Mouse (Mus musculus): ENCODE measurements around the gene Hectd1. TPM values are rescaled to one million over a fixed set of nuclear protein-coding genes. Genes with fewer than 3 reads are reported as not detected.
A peak's percentile ranks its signal among the peaks of the same experiment; 100 is the strongest.

Gene Hectd1
- polyA plus RNA-seq, 2 experiments, result 35.8 to 44.0 TPM

DNA sequence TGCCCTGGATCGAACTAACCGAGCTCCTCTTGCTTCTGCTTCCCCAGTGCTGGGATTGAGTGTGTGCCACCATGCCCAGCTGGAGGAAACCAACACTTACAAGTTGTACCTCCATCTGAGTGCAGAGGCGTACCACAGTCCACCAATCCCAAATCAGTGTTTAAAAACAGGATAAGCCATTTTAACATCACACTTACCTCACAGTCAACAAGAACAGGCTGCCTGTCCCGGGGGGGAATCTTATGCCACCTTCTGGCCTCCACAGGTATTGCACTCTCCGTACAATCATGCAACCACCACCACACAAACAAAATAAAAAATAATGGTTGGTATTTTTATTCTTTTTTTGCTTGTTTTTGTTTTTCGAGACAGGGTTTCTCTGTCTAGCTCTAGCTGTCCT is 87.6 kb downstream of the Hectd1 start:
- Histone ChIP-seq H3K36me3 (ENCODE audit: control insufficient read depth, insufficient read depth, low read length) (peaks cover 43% of the 10 kb centered on the region), H3K9ac (ENCODE audit: low read depth, low read length, severe bottlenecking) (no peak overlapping the region), H3K4me3 (replicated peaks; ENCODE audit: low read length) (no peak overlapping the region), H3K9me3 (ENCODE audit: control insufficient read depth, low read length) (no peaks in the 10 kb centered on the region), H3K4me1 (ENCODE audit: control insufficient read depth, insufficient read depth, low read length) (no peaks in the 10 kb centered on the region), H3K27ac (replicated peaks; ENCODE audit: low read depth, low read length) (no peak overlapping the region), H3K27me3 (ENCODE audit: control insufficient read depth, insufficient read depth, low read length) (no peaks in the 10 kb centered on the region), H3K4me2 (replicated peaks; ENCODE audit: low read depth, low read length, severe bottlenecking) (no peak overlapping the region)
- ATAC-seq (ENCODE audit: low FRiP score, low read depth) (no peak), DNase-seq (ENCODE audit: low spot score) (no peak)
- WGBS, result 81% methylated on average over 6 of the region's 6 CpGs
- TF ChIP-seq POLR2A (IDR thresholded peaks at IDR 0.05; ENCODE audit: borderline replicate concordance, extremely low read depth, insufficient read depth, insufficient read length), result no peak

DNA sequence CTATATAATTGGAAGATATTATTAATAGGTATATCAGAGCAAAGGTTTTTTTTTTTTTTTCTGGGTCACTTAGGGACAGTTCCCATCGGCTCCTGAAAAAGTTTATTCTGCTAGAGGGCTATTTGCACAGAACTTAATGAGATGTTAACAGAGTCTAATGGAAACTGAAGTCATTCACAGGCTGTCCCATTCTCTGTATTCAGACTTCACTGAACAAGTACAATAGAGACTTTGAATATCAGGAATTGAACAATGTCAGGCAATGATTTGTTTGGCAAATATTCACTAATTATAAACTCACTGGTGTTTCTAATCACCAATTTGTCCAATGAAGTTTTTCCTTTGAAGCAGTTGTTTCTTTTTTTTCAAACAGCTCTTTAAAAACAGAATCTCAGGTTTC is 92.5 kb downstream of the Hectd1 start:
- no peaks in the 10 kb centered on the region for H3K27me3 ChIP-seq (ENCODE audit: control insufficient read depth, insufficient read depth, low read length)
- ATAC-seq (ENCODE audit: low FRiP score, low read depth) (no peak), DNase-seq (ENCODE audit: low spot score) (no peak)
- H3K36me3 ChIP-seq (ENCODE audit: control insufficient read depth, insufficient read depth, low read length), result peaks cover 4% of the 10 kb centered on the region; the same call in 1 of the 2 replicates
- H3K4me3 ChIP-seq (replicated peaks; ENCODE audit: low read length), result no peak overlapping the region
- no peak overlapping the region for H3K9ac ChIP-seq (ENCODE audit: low read depth, low read length, severe bottlenecking)
- H3K27ac ChIP-seq (replicated peaks; ENCODE audit: low read depth, low read length), result no peak overlapping the region
- no peaks in the 10 kb centered on the region for H3K9me3 ChIP-seq (ENCODE audit: control insufficient read depth, low read length)
- H3K4me1 ChIP-seq (ENCODE audit: control insufficient read depth, insufficient read depth, low read length), result peaks cover 6% of the 10 kb centered on the region
- 74% methylated on average over 1 of the region's 1 CpGs for WGBS
- TF ChIP-seq POLR2A (IDR thresholded peaks at IDR 0.05; ENCODE audit: borderline replicate concordance, extremely low read depth, insufficient read depth, insufficient read length), result no peak
- H3K4me2 ChIP-seq (replicated peaks; ENCODE audit: low read depth, low read length, severe bottlenecking), result no peak overlapping the region

DNA sequence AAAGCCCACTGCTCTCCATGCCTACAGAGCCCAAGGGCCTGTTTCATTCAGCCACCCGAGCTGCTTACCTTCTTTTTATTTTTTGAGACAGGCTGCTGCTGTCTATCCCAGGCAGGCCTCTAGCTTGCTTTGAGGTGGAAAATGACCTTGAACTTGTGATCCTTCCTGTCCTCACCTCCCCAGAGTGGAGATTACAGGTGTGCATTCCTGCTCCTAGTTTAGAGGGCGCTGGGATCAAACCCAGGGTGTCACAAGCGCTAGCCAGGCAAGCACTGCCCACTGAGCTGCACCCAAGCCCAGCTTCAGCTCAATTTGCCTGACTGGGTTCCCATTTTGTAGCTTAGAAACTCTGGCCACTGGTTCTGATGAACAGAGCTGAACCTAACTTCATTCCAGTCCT is 93.0 kb downstream of the Hectd1 start:
- H3K27ac ChIP-seq (replicated peaks; ENCODE audit: low read depth, low read length), result no peak overlapping the region; the same call in 1 of the 2 replicates
- H3K27me3 ChIP-seq (ENCODE audit: control insufficient read depth, insufficient read depth, low read length), result no peaks in the 10 kb centered on the region
- DNase-seq (ENCODE audit: low spot score) (no peak), ATAC-seq (ENCODE audit: low FRiP score, low read depth) (no peak)
- H3K36me3 ChIP-seq (ENCODE audit: control insufficient read depth, insufficient read depth, low read length), result no peaks in the 10 kb centered on the region
- no peak overlapping the region; the same call in 1 of the 2 replicates for H3K9ac ChIP-seq (ENCODE audit: low read depth, low read length, severe bottlenecking)
- no peak for TF ChIP-seq POLR2A (IDR thresholded peaks at IDR 0.05; ENCODE audit: borderline replicate concordance, extremely low read depth, insufficient read depth, insufficient read length)
- H3K4me3 ChIP-seq (replicated peaks; ENCODE audit: low read length), result no peak overlapping the region
- peaks cover 6% of the 10 kb centered on the region for H3K4me1 ChIP-seq (ENCODE audit: control insufficient read depth, insufficient read depth, low read length)
- H3K4me2 ChIP-seq (replicated peaks; ENCODE audit: low read depth, low read length, severe bottlenecking), result no peak overlapping the region
- no peaks in the 10 kb centered on the region for H3K9me3 ChIP-seq (ENCODE audit: control insufficient read depth, low read length)
- WGBS, result 67% methylated on average over 3 of the region's 3 CpGs

DNA sequence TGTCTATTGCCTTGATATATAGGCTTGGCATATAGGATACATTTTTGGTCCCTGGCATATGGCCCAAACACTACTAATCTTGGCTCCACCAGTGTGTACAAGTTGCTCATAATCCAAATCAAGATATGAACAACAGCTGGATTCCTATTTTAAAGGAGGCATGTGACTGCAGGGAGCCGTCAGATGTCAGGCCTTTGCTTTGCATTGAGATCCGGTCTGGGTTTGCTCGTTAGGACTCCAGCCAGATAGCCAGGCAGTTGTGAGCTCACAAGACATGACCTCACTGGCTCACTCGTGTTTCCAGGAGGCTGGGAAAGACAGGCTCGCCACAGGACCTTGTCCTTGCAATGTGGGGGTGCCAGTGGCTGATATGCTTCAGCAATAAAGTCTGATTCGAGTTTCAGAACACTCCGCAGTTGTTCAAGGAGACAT is 93.5 kb downstream of the Hectd1 start:
- 38% methylated on average over 7 of the region's 7 CpGs for WGBS
- peak overlapping the region; percentile 58; the same call in 1 of the 2 replicates for H3K27ac ChIP-seq (replicated peaks; ENCODE audit: low read depth, low read length)
- no peak for TF ChIP-seq POLR2A (IDR thresholded peaks at IDR 0.05; ENCODE audit: borderline replicate concordance, extremely low read depth, insufficient read depth, insufficient read length)
- H3K36me3 ChIP-seq (ENCODE audit: control insufficient read depth, insufficient read depth, low read length), result no peaks in the 10 kb centered on the region
- DNase-seq (ENCODE audit: low spot score) (peak; percentile 68), ATAC-seq (ENCODE audit: low FRiP score, low read depth) (peak; percentile 62)
- no peaks in the 10 kb centered on the region for H3K27me3 ChIP-seq (ENCODE audit: control insufficient read depth, insufficient read depth, low read length)
- peaks cover 6% of the 10 kb centered on the region for H3K4me1 ChIP-seq (ENCODE audit: control insufficient read depth, insufficient read depth, low read length)
- H3K4me2 ChIP-seq (replicated peaks; ENCODE audit: low read depth, low read length, severe bottlenecking), result no peak overlapping the region
- no peak overlapping the region for H3K4me3 ChIP-seq (replicated peaks; ENCODE audit: low read length)
- no peak overlapping the region for H3K9ac ChIP-seq (ENCODE audit: low read depth, low read length, severe bottlenecking)
- H3K9me3 ChIP-seq (ENCODE audit: control insufficient read depth, low read length), result no peaks in the 10 kb centered on the region

DNA sequence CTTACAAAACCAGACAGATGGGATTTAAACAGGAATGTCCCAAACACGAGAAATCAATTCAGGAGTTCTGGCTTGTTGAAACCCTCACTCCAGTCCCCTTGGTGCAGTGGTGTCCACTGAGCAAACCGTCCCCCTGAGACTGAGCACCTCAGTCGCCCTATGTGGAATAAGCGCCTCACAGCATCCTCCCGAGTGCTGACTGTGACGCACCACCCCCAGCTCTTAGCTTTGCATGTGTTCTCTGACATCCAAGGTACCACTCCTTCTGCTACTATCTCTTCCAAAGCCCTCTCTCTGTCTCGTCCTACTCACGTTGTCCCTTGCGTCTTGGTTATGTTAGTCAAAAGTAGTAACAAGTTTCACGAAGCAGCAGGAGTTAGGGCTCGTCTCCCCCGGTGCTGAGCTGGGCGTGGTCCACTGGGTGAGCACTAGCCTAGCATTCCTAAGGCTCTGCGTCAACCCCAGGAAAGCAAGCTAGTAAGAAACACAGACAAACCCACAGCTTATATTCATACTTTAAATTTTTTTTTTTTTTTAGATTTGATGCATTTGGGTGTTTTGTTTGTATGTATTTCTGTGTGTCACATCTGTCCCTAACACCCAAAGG is 94.6 kb downstream of the Hectd1 start:
- Histone ChIP-seq H3K9ac (ENCODE audit: low read depth, low read length, severe bottlenecking) (no peak overlapping the region), H3K4me3 (replicated peaks; ENCODE audit: low read length) (no peak overlapping the region), H3K4me2 (replicated peaks; ENCODE audit: low read depth, low read length, severe bottlenecking) (no peak overlapping the region), H3K36me3 (ENCODE audit: control insufficient read depth, insufficient read depth, low read length) (no peaks in the 10 kb centered on the region; the same call in 1 of the 2 replicates), H3K4me1 (ENCODE audit: control insufficient read depth, insufficient read depth, low read length) (peaks cover 6% of the 10 kb centered on the region), H3K9me3 (ENCODE audit: control insufficient read depth, low read length) (no peaks in the 10 kb centered on the region), H3K27ac (replicated peaks; ENCODE audit: low read depth, low read length) (no peak overlapping the region), H3K27me3 (ENCODE audit: control insufficient read depth, insufficient read depth, low read length) (no peaks in the 10 kb centered on the region)
- no peak for TF ChIP-seq POLR2A (IDR thresholded peaks at IDR 0.05; ENCODE audit: borderline replicate concordance, extremely low read depth, insufficient read depth, insufficient read length)
- no peak for DNase-seq (ENCODE audit: low spot score)
- no peak for ATAC-seq (ENCODE audit: low FRiP score, low read depth)
- WGBS, result 71% methylated on average over 14 of the region's 14 CpGs
